Mouse (Mus musculus): ENCODE measurements around the gene H2-Eb1. TPM values are rescaled to one million over a fixed set of nuclear protein-coding genes. Genes with fewer than 3 reads are reported as not detected.
A peak's percentile ranks its signal among the peaks of the same experiment; 100 is the strongest.

H2-Eb1 gene
- polyA plus RNA-seq (2012; rRNA removed): 128 and 174 TPM in 2 replicates

- no peak for TF ChIP-seq CTCF (conservative IDR thresholded peaks at IDR 0.05; ENCODE audit: insufficient read depth, insufficient read length, low read depth, low read length)
- TF ChIP-seq POLR2A (IDR thresholded peaks at IDR 0.05; ENCODE audit: low read depth, low read length): no peak
- H3K4me3 ChIP-seq (ENCODE audit: insufficient read depth, low read depth, low read length): peak within 1 kb of the TSS; percentile 21
- DNase-seq: peak; percentile 94
These were observed at the start of gene H2-Eb1 for GRCm38 (mm10) chr17:34305380-34306030. Gene H2-Eb1, plus strand, starts transcription at chr17:34305867.

GRCm38 (mm10) chr17:34256501-34256900, 49.2 kb upstream of the H2-Eb1 start:
- no peak for DNase-seq
- H3K36me3 ChIP-seq (ENCODE audit: control insufficient read depth, insufficient read depth, low read length): no peaks in the 10 kb centered on the region
- no peak overlapping the region for H3K27ac ChIP-seq (ENCODE audit: insufficient read depth, low read depth, low read length)
- TF ChIP-seq POLR2A (IDR thresholded peaks at IDR 0.05; ENCODE audit: low read depth, low read length): no peak
- TF ChIP-seq CTCF (conservative IDR thresholded peaks at IDR 0.05; ENCODE audit: insufficient read depth, insufficient read length, low read depth, low read length): no peak
- H3K4me1 ChIP-seq (ENCODE audit: control insufficient read depth, insufficient read depth, low read length): no peaks in the 10 kb centered on the region
- H3K4me3 ChIP-seq (ENCODE audit: insufficient read depth, low read depth, low read length): no peak overlapping the region
- WGBS: 72% methylated on average over 5 of the region's 5 CpGs
- H3K27me3 ChIP-seq (replicated peaks; ENCODE audit: control insufficient read depth, insufficient read depth, low read length): no peaks in the 10 kb centered on the region

More at GRCm38 (mm10) chr17:34305380-34306030, at the start of gene H2-Eb1:
- Histone ChIP-seq H3K4me1 (ENCODE audit: control insufficient read depth, insufficient read depth, low read length) (no peaks in the 10 kb centered on the region), H3K27ac (ENCODE audit: insufficient read depth, low read depth, low read length) (no peak within 1 kb of the TSS), H3K36me3 (ENCODE audit: control insufficient read depth, insufficient read depth, low read length) (no peaks in the 10 kb centered on the region), H3K27me3 (replicated peaks; ENCODE audit: control insufficient read depth, insufficient read depth, low read length) (no peaks in the 10 kb centered on the region)

GRCm38 (mm10) chr17:34257594-34258375, 47.9 kb upstream of the H2-Eb1 start, which contains the start of gene H2-Ab1:
Gene H2-Ab1, plus strand, starts transcription at chr17:34257689.
- H3K36me3 ChIP-seq (ENCODE audit: control insufficient read depth, insufficient read depth, low read length): no peaks in the 10 kb centered on the region
- H3K27me3 ChIP-seq (replicated peaks; ENCODE audit: control insufficient read depth, insufficient read depth, low read length): no peaks in the 10 kb centered on the region
- no peaks in the 10 kb centered on the region for H3K4me1 ChIP-seq (ENCODE audit: control insufficient read depth, insufficient read depth, low read length)
- H3K27ac ChIP-seq (ENCODE audit: insufficient read depth, low read depth, low read length): no peak within 1 kb of the TSS
- H3K4me3 ChIP-seq (ENCODE audit: insufficient read depth, low read depth, low read length): no peak within 1 kb of the TSS
- 62% methylated on average over 11 of the region's 11 CpGs for WGBS
- DNase-seq: peak; percentile 84
- TF ChIP-seq POLR2A (IDR thresholded peaks at IDR 0.05; ENCODE audit: low read depth, low read length): no peak
- no peak for TF ChIP-seq CTCF (conservative IDR thresholded peaks at IDR 0.05; ENCODE audit: insufficient read depth, insufficient read length, low read depth, low read length)

- Histone ChIP-seq H3K4me1 (ENCODE audit: control insufficient read depth, insufficient read depth, low read length) (no peaks in the 10 kb centered on the region), H3K36me3 (ENCODE audit: control insufficient read depth, insufficient read depth, low read length) (no peaks in the 10 kb centered on the region), H3K27me3 (replicated peaks; ENCODE audit: control insufficient read depth, insufficient read depth, low read length) (0 out of 2 replicates have a peak, but pooled peaks cover 2% of the 10 kb centered on the region), H3K4me3 (ENCODE audit: insufficient read depth, low read depth, low read length) (no peak overlapping the region), H3K27ac (ENCODE audit: insufficient read depth, low read depth, low read length) (no peak overlapping the region)
- WGBS: 65% methylated on average over 5 of the region's 5 CpGs
- DNase-seq: no peak
- TF ChIP-seq POLR2A (IDR thresholded peaks at IDR 0.05; ENCODE audit: low read depth, low read length): no peak
- TF ChIP-seq CTCF (conservative IDR thresholded peaks at IDR 0.05; ENCODE audit: insufficient read depth, insufficient read length, low read depth, low read length): no peak
These were observed 45.1 kb upstream of the H2-Eb1 start for GRCm38 (mm10) chr17:34260551-34260950.

- WGBS: 24% methylated on average over 4 of the region's 4 CpGs
- no peak overlapping the region for H3K4me3 ChIP-seq (ENCODE audit: insufficient read depth, low read depth, low read length)
- TF ChIP-seq CTCF (conservative IDR thresholded peaks at IDR 0.05; ENCODE audit: insufficient read depth, insufficient read length, low read depth, low read length) (no peak), POLR2A (IDR thresholded peaks at IDR 0.05; ENCODE audit: low read depth, low read length) (no peak)
- peak; percentile 89 for DNase-seq
- 0 out of 2 replicates have a peak, but pooled peaks cover 2% of the 10 kb centered on the region for H3K27me3 ChIP-seq (replicated peaks; ENCODE audit: control insufficient read depth, insufficient read depth, low read length)
- H3K4me1 ChIP-seq (ENCODE audit: control insufficient read depth, insufficient read depth, low read length): no peaks in the 10 kb centered on the region
- H3K36me3 ChIP-seq (ENCODE audit: control insufficient read depth, insufficient read depth, low read length): no peaks in the 10 kb centered on the region
- no peak overlapping the region for H3K27ac ChIP-seq (ENCODE audit: insufficient read depth, low read depth, low read length)
These were observed 44.2 kb upstream of the H2-Eb1 start for GRCm38 (mm10) chr17:34261502-34261901.

GRCm38 (mm10) chr17:34263068-34263467, 42.6 kb upstream of the H2-Eb1 start:
- WGBS: 2% methylated on average over 8 of the region's 8 CpGs
- peak; percentile 88 for DNase-seq
- Histone ChIP-seq H3K27ac (ENCODE audit: insufficient read depth, low read depth, low read length) (no peak overlapping the region), H3K36me3 (ENCODE audit: control insufficient read depth, insufficient read depth, low read length) (no peaks in the 10 kb centered on the region), H3K4me3 (ENCODE audit: insufficient read depth, low read depth, low read length) (peak overlapping the region; percentile 76), H3K27me3 (replicated peaks; ENCODE audit: control insufficient read depth, insufficient read depth, low read length) (0 out of 2 replicates have a peak, but pooled peaks cover 2% of the 10 kb centered on the region), H3K4me1 (ENCODE audit: control insufficient read depth, insufficient read depth, low read length) (no peaks in the 10 kb centered on the region)
- TF ChIP-seq POLR2A (IDR thresholded peaks at IDR 0.05; ENCODE audit: low read depth, low read length) (no peak), CTCF (conservative IDR thresholded peaks at IDR 0.05; ENCODE audit: insufficient read depth, insufficient read length, low read depth, low read length) (no peak)

GRCm38 (mm10) chr17:34263811-34264371, 41.8 kb upstream of the H2-Eb1 start:
- Histone ChIP-seq H3K36me3 (ENCODE audit: control insufficient read depth, insufficient read depth, low read length) (no peaks in the 10 kb centered on the region), H3K27me3 (replicated peaks; ENCODE audit: control insufficient read depth, insufficient read depth, low read length) (0 out of 2 replicates have a peak, but pooled peaks cover 2% of the 10 kb centered on the region), H3K4me1 (ENCODE audit: control insufficient read depth, insufficient read depth, low read length) (no peaks in the 10 kb centered on the region), H3K27ac (ENCODE audit: insufficient read depth, low read depth, low read length) (no peak overlapping the region), H3K4me3 (ENCODE audit: insufficient read depth, low read depth, low read length) (peak overlapping the region; percentile 76)
- DNase-seq: peak; percentile 20
- TF ChIP-seq POLR2A (IDR thresholded peaks at IDR 0.05; ENCODE audit: low read depth, low read length): no peak
- TF ChIP-seq CTCF (conservative IDR thresholded peaks at IDR 0.05; ENCODE audit: insufficient read depth, insufficient read length, low read depth, low read length): 0 out of 2 replicates have a peak, but pooled peaks have one; percentile 13
- WGBS: 14% methylated on average over 14 of the region's 14 CpGs

All from kidney, adult 2 months (tissue).